Mouse (Mus musculus) fat pad, adult 2 months (tissue): ENCODE measurements at regions not wholly inside any gene's neighbourhood (a gene's known extent, or its start where the extent isn't known, plus 50 kb on each side); places are given as distances from the start of the nearest gene placed in this dataset.

Experiments used
- DNase-seq: peaks from one replicate; pipeline ENCODE4 v3.0.0-alpha.2; 2011; ENCODE audit warnings: low read depth, low spot score; ENCODE audit errors: extremely low read depth

DNA sequence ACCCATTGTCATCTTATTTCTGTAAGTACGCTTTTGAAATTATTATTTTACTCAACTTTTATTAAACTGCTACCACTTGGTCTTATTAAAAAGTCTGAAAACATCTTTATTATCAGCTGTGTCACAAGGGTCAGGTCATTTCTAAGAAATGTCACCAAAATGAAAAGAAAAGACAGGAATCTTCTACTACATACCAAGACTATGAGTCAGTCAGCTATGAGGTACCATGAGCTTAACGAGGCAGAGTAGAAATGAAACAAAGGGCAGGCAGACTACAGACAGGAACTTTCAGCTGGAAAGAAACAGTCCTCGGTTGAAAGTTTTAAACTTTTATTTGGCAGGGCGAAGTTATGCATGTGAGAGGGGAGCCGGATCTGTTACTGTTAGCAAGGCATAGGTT lies 208.8 kb upstream of the Thbs1 start:
- no peak for DNase-seq

DNA sequence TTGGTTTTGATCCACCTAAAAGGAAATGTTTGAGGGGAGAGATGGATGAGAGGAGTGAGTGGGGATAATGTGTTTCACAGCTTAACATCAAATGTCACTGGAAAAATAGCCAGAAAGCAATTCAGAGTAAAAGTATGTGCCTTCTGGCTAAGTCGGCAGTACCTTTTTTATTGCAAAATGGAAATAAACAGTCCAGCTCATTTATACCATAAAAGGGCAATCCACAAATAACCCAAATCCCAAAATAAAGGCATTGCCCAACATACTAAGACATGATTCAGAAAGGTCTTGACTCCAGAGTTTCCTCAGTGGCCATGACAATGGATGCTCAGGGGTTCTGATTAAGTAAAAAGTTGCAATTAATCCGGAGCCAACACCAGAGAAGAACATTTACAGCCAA lies 208.0 kb upstream of the Thbs1 start:
- DNase-seq: no peak

DNA sequence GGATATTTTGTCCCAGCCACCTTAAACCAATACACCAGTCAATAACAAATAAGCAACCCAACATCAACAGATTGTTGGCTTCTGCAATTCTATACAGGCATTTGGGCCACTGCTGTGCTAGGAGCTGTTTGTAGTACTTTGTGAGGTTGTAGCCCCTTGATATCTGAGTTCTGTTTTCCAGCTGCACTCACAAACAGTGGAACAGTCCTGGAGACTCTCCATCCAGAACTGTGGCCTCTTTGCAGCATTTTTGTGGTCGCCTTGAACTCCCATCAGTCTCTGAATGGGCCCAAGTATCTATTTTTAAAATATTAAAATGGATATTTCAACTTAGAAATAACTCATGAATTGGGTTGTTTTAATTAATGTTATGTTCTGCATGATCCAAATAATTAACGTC lies 205.2 kb upstream of the Thbs1 start:
- no peak for DNase-seq

DNA sequence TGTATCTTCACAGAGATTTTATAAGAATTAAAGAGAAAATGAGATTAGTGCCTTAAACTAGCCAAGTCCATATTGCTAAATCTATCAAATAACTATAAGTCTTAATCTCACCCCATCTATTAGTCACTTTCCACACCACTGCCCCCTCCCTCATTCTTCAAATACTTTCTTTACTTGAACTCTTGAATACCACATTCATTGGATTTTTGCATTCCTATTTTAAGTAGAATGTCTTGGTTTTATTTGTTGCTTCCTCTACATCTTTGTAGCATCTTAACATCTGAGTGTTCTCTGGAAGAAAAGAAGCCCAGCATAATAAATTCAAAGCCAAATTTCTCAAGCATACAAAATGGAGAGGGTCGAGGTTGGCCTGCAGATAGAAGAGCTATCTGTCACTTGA lies 200.9 kb upstream of the Thbs1 start:
- DNase-seq: no peak

DNA sequence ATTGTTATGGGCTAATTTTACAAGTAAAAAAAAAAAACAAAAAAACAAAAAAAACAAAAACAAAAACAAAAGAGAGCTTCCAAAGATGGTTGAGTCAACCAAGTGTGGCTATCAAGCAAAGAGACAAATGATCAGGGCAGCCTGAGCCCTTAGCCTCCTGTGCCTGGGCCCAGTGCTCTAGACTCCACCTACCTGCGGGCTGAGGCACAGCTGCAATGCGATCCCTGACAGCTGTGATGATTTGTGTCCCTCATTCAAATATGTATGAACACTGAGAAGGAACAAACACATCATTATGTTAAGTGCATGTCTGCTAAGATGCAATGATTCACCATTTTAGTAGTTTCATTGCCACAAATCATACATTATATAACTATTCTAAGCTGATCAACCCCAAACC lies 199.0 kb upstream of the Thbs1 start:
- DNase-seq: no peak

DNA sequence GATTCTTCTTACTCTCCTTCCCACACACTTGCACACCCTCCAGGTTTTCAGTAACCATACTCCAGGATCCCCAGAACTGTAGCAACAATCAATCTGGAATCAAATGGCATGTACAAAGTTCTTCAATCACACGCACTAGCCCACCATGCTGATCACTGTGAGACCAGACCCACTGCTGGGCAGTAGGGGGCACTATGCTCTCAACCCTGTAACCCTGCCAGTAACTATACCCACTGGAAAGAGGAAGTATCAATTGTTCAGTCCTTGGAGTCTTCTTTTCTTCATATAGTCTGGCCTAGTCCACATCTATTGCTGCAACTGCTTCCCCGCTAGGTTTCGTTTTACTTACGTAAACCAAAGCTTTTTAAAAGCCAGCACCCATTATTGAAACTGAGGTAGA lies 197.8 kb upstream of the Thbs1 start:
- DNase-seq: no peak

DNA sequence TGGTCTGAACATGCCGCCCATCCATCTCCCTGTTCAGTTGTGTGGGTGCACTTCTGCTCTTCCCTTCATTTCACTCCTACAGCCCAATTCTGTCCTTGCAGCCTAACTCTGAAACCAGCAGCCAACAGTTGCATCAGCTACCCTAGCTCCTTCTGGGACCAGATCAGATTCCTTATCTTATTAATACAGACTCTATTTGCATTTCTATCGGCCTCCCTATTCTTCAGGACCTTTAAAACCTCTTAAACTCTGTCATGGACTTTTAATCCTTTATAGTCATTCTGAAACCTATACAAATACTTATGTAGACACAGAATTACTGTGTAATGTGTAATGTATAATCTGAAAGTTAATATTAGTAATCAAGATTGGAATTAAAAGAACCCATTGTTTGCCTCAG lies 195.9 kb upstream of the Thbs1 start:
- no peak for DNase-seq

DNA sequence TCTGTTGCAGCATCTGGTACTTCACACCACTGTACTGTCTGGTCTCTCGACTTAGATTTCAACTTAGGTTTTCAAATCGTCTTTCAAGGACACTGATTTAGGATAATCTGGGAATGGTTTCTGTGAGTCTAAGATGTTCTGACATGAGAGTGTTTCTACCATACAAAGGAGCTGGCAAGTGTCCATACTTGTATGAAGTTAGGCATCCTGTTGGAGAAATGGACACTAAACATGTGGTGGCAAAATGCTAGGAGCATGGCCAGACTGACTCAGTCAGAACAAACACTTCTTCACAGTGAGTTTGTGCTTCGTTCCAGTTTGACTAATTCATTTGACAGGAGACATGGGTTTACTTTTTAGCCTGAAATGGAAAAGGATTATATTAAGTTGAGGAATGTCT lies 194.5 kb upstream of the Thbs1 start:
- no peak for DNase-seq

DNA sequence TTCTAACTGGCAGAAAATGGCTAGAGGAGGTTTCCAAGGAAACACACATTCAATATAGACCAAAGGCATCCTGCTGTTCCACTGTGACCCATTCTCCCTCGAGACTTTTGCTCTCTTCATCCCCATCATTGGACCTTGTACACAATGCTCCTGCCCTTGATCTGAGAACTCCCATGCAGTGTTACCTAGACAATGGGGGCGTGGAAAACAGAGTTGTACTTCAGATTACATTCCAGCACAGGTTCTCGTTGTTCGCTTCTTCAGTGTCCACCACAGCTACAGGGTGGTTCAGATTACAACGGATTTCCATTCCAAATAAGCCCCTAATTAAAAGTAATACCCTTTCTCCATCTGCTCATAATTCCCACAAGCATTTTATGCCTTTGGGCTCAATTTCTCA lies 186.8 kb upstream of the Thbs1 start:
- no peak for DNase-seq

DNA sequence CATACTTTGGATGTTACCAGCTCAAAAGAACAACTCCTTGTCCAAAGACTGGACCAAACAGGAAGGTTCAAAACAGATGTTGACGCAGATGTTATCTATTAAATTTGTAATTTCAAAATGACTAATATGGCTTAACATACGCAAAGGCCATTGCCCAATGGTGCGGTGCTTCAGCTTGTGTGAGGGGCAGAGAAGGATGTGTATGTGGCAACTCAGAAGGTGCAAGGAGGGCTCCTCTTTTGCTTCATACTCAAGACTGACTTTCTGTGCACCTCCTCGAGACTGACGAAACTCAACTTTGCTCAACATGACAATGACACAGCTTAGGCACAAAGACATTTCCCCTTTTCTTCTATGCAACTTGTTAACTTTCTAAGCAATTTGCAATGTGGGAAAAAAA lies 186.3 kb upstream of the Thbs1 start:
- no peak for DNase-seq

DNA sequence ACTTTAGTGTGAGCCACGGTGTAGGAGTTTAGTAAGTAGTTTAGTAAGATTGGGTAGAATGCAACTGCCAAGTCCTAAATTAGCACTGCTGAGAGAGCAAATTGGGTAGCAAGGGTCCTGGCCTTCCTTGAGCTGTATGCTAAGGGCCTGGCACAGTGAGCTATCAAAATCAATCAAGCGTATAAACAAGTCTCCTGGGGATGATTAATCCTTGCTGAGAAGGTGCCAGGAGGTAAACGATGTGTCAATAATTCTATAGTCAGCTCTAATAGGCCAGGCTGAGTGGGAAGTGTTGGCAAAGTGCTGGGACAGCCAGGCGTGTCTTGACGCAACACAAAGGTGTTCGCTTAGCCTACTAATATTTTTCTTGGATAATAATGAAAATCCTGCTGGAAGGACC lies 183.6 kb upstream of the Thbs1 start:
- peak; percentile 100 for DNase-seq

DNA sequence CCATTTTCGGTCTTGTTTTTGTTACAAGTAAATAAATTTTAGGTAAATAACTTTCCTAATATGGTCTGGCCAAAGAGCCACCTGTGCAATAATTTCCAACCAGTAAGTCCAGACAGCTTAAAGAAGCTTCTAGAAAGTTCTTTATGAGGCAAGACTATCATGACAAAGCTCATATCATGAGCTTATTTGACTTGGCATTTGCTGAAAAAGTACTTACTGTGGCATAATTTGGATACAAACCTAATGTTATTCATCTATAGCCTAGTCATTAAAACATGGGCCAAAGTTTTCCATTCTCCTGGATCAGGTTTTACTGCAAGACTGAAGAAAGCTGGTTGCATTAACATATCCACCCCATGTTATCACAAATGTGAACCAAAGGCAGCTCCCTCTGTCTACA lies 182.1 kb upstream of the Thbs1 start:
- peak; percentile 96 for DNase-seq

DNA sequence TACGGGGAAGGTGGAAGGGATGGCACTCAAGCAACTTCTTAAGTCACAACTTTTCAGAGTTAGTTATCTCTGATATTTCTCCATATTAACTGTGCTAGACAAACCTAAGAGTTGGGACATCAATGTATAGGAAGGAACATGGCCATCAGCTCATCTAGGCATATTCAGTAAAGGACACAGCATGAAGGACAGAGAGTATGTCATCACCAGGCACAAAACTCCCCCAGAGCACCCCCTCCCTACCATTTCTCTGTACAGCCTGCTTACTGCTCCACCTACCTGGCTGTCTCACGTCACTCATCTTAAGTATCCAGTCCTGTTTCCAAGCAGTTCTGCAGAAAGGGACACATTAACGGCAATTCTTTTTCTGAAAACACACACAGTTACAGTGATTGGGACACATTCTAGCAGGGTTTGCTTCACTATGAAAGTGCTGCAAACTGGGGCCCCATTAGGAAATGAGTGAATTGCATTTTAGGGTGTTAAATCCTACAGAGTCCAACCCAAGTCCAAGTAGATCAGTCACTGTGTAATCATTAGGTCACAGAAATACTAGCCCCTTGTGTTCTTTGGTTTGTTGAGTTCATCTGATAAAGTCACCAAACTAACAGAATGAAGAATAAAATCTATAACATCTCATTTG lies 180.7 kb upstream of the Thbs1 start:
- DNase-seq: no peak

DNA sequence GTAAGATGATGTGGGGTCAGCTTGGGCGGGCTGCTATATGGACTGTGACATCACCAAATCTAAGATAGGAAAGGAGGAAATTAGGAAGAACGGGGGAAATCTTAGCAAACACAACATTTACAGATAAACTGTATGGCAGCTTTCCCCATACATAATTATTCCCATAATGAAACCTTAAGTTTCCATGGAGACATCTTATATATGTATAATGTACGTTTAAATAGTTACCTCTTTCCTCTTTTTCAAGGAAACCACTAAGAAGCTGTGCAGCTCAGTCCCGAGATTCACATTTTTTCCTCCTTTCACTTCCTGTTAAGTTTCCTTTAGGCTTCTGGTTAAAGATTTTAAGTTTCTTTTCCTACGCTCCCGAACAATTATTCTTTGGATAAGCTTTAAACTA lies 175.1 kb upstream of the Thbs1 start:
- no peak for DNase-seq

DNA sequence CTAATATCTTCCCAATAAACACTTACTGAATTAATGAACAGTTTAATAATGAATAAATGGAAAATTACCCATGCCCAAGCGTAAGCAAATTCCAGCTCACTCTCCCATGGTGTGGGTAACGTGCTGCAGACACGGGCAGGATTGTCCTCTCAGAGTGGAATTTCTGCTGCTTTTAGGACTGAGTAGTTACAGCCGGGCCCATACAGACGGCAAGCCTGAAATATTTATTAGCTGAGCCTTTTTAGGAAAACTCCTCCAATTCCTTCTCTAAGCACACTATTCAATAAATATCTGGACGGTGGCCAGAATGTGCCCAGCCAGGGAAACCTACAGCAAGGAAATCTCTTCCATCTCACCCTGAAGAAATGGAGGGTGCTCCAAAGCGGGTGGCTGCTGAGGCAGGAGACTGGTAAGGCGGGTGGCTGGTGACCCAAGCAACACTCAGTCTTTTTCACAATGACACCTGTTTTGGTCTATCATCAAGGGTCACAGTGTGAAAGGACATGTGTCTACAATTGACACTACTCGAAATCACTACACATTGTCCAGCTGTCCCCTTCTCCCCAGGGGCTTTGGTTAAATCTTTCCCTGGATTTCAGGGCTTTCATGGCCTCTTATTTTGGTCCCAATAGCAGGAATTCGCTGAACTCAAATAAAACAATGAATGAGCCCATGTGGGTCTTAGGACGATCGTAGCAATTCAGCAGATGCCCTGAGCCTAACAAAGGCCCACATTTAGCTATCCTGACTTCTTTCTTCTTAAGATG lies 173.2 kb upstream of the Thbs1 start:
- DNase-seq: no peak

DNA sequence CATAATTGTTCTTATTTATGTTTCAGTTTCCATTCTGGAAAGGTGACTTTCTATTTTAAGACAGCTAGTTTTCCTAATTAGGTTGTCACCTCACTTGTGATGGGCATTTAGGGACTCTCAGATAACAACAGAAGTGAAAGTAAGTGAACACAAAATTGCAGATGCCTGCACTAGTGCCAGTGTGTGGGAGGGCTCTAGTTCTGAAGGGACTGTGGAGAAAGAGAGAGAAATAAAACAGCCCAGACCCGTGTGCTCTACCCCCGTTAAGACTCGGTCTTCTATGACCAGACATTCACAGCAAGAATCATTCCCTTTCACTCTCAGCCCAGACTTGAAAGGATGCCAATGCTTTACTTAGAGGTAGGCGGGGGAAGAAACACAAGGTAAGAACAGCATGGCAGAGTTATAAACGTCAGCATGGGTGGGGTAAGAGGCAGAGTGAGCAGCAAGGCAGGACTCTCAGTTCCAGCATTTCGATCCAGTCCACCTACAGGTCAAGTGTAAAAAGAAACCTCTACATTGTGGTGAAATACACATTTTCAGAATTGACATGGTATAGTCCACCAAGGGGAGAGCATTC lies 170.1 kb upstream of the Thbs1 start:
- DNase-seq: no peak

DNA sequence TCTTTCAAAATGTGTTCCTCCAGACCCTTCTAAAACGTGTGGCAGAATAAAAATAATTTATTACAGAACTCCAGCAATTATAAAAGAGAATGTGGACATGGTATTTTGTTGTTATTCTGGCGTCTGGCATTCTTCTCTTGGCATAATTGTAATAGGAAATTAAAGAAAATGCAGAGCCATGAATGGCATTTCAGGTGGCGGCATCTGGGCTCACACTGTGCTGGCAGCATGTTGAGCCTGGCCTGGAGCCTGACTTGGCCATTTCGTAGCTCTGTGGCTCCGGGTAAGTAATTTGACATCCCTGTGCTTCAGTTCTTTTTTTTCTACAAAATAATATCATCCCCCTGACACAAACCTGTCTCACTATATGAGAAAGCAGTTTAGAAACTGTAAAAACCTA lies 168.0 kb upstream of the Thbs1 start:
- no peak for DNase-seq

DNA sequence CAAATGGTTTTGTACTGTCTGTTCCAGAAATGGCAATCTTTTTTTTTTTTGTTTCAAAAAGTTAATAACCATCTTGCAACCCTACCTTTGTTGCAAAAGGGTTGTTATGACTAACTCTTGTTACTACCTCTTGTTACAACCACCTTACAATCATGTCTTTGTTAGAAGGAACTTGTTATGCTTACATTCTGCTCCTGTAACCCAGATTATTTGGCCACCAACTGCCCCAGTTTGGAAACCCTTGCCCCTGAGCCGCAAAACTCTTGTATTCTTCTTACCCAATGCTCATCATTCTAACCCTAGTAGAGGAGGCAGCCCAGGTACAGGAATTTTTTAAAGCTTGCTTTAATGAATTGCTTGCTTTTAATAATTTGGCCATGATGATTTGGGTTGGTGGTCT lies 167.4 kb upstream of the Thbs1 start:
- DNase-seq: peak; percentile 66

DNA sequence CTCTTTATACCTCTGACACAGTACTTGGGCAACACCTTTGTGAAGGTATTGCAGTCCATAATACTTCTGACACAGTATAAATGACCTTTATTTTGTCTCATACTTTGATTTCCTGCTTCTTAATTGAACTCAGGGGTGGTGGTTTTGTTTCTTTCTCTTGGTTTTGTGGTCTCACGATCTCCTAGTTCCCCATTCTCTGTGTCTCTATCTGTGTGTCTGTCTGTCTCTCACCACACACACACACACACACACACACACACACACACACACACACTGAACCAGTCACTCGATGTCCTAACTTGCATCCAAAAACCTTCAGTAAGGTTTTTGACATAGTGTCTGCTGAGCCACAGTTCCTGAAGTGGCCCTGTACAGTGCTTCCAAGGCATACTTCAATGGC lies 166.7 kb upstream of the Thbs1 start:
- no peak for DNase-seq

DNA sequence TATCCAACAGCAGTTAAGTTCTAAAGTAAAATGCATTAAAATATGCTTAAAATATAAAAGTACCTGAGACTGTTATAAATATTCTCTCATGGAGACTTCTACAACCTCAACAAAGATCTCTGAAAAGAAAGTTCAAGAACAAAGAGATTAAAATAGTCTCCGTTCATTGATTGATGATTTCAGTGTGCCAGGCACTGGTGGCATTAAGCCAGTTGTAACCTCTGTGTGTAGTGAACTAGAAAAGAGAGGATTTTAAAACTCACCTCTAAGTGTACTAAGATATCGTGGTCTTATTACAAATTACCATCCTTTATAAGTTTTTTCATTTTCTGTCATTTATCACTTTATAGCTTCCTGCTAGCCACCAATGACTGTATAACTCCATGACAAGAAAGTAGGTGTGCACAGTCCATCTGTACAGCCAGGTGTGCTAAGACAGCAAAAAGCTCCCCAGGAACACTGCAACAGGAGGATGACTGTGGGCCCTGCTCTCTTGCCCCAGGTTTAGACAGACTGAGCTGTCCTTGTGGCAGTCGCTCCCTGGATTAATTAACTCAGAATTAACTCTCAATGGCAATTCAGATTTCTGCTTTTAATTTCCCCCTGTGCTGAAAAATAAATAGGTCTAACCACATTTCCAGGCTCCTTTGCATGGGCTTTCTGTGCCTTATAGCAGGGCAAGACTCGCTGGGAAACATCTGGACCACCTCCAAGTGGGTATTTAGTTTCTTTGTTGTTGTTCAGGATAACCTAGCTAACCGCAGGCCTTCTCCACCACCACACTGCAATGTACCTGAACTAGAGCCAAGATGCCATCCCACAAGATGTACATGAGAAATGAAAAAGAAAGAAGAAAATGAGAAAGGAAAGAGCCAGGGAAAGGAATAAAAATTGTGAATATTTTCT lies 161.0 kb upstream of the Thbs1 start:
- no peak for DNase-seq

DNA sequence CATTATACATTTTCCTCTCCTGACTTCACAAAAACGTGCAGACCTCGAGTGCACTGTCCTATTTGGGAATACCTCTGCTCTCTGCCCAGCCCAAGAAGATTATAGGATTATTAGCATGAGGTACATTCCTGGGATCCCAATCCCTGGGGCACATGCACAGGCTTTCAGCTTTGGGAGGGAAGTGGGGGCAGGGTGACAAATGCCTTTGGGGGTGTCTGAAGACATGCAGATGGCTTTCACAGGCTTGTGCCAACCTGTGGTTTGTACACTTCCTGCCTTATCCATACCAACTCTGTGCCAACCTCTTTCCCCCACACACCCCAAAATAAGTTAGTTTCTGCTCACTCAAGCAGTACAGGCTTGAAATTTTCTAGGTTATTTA lies 160.3 kb upstream of the Thbs1 start:
- peak; percentile 69 for DNase-seq

DNA sequence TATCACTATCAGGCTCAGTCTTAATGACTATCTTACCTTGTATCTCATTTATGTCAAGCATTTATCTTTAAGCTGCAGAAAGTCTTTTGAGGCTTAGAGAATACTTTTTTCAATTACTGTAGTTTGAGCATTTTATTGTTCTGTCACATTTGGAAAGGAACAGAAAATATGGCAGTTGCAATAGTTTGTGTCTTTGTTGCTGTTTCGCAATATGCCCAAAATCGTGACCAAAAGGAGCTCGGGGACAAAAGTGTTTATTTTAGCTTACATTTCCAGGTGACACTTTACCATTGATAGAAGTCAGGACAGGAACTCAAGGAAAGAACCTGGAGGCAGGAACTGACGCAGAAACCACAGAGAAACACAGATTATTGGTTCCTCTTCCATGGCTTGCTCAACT lies 152.9 kb upstream of the Thbs1 start:
- no peak for DNase-seq
